Mouse (Mus musculus) spleen, embryonic (tissue): ENCODE measurements around the gene Utp20.
"Not testable (repeated sequence)": the region's sequence is repeated elsewhere in the genome, so short reads cannot be mapped to it uniquely, and the experiment has no call there.

ENCODE experiments used
- CTCF ChIA-PET: fragments of 350-600 bp; sonication (Branson Sonifier 250); formaldehyde crosslinking; loops from one replicate; lab custom pipeline; 2022; lab: Charles Lee

Utp20 gene

GRCm38 (mm10) chr10:88783941-88784340, 42.7 kb downstream of the Utp20 start:
- CTCF ChIA-PET: no interaction called here

GRCm38 (mm10) chr10:88783135-88783534, 43.5 kb downstream of the Utp20 start:
- CTCF ChIA-PET: not testable (repeated sequence)

GRCm38 (mm10) chr10:88780716-88781115, 45.9 kb downstream of the Utp20 start:
- CTCF ChIA-PET: no interaction called here

- CTCF ChIA-PET: no interaction called here
Measured at GRCm38 (mm10) chr10:88776206-88776605, 50.4 kb downstream of the Utp20 start.

GRCm38 (mm10) chr10:88772965-88773364, 53.6 kb downstream of the Utp20 start:
- CTCF ChIA-PET: not testable (repeated sequence)

GRCm38 (mm10) chr10:88769676-88770075, 56.9 kb downstream of the Utp20 start:
- CTCF ChIA-PET: no interaction called here

GRCm38 (mm10) chr10:88768961-88769360, 57.6 kb downstream of the Utp20 start:
- CTCF ChIA-PET: no interaction called here

GRCm38 (mm10) chr10:88765431-88766142, 61.0 kb downstream of the Utp20 start:
- CTCF ChIA-PET: no interaction called here

GRCm38 (mm10) chr10:88761524-88762212, 64.9 kb downstream of the Utp20 start:
- CTCF ChIA-PET: no interaction called here

- CTCF ChIA-PET: no interaction called here
Measured at GRCm38 (mm10) chr10:88741426-88741825, 85.2 kb downstream of the Utp20 start.

GRCm38 (mm10) chr10:88740781-88741180, 85.8 kb downstream of the Utp20 start:
- CTCF ChIA-PET: no interaction called here

GRCm38 (mm10) chr10:88739818-88740217, 86.8 kb downstream of the Utp20 start:
- CTCF ChIA-PET: no interaction called here

- CTCF ChIA-PET: not testable (repeated sequence)
Measured at GRCm38 (mm10) chr10:88739074-88739473, 87.5 kb downstream of the Utp20 start.

GRCm38 (mm10) chr10:88732309-88732622, 94.3 kb downstream of the Utp20 start:
- CTCF ChIA-PET: no interaction called here

- CTCF ChIA-PET: no interaction called here
Measured at GRCm38 (mm10) chr10:88731496-88732308, 94.9 kb downstream of the Utp20 start.

GRCm38 (mm10) chr10:88730571-88731495, 95.8 kb downstream of the Utp20 start, which contains the start of gene Arl1:
Gene Arl1 (plus strand): TSS chr10:88730858.
- CTCF ChIA-PET: interaction anchor here (0.7 kb wide), 2 partner anchors 178 to 372 kb away, joined by 3 to 8 read pairs; no protein-coding TSS in a partner anchor

- CTCF ChIA-PET: no interaction called here
Measured at GRCm38 (mm10) chr10:88728166-88728565, 98.4 kb downstream of the Utp20 start.

GRCm38 (mm10) chr10:88727128-88727527, 99.5 kb downstream of the Utp20 start:
- CTCF ChIA-PET: no interaction called here

GRCm38 (mm10) chr10:88725343-88725742, 101.3 kb downstream of the Utp20 start:
- CTCF ChIA-PET: interaction anchor here (0.6 kb wide), 1 partner anchor 252 kb away, joined by 3 read pairs; no protein-coding TSS in a partner anchor

GRCm38 (mm10) chr10:88719618-88720017, 107.0 kb downstream of the Utp20 start:
- CTCF ChIA-PET: no interaction called here

- CTCF ChIA-PET: no interaction called here
Measured at GRCm38 (mm10) chr10:88717756-88718025, 108.9 kb downstream of the Utp20 start.
